Mouse (Mus musculus): ENCODE measurements around the gene Mettl7b.

Mettl7b gene

DNA sequence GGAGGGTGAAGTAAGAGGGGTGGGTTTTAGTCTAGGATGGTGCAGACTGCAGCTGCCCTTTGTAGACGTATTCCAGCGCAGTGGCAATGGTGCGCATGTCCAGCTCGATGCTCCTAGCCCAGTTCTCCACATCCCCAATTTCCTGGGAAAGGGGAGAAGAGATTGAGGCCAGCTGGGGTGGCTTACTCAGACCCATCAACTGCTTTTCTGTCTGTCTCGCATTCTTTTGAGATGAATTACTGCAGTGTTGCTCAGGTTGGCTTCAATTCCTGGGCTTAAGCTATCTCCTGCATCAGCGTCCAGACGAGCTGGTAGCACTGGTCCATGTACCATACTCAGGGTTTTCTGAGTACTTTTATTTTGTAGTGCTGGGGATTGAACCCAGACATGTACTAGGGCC lies 40.8 kb downstream of the Mettl7b start:
- DNase-seq (ENCODE audit: low spot score in 2 of 2) = no peak

GRCm38 (mm10) chr10:128919203-128919631 lies 41.6 kb downstream of the Mettl7b start:
- DNase-seq (ENCODE audit: low spot score in 2 of 2) = peak in 1 of 2 experiments; percentile 72

DNA sequence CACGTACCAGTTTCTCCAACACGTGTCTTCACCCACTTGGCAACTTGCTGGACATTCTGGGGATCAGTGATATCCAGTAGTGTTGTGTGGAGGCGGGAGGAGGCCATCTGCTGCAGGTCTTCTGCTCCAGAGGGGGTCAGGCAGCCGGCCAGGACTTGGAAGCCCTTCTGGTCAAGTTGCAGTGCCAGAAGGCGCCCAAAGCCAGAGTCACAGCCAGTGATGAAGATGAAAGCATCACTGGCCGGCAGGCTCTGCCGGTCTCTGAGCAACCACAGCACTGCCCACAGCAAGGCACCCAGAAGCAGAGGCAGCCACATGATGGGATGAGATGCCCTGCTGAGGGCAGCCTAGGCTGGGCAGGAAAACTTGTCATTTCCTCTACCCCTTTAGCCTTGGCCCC lies 42.5 kb downstream of the Mettl7b start:
- DNase-seq (ENCODE audit: low spot score in 2 of 2) = peak; percentile 70 to 97

- DNase-seq (ENCODE audit: low spot score in 2 of 2) = no peak
These were observed 43.4 kb downstream of the Mettl7b start for GRCm38 (mm10) chr10:128917400-128917799.

GRCm38 (mm10) chr10:128916665-128917064 lies 44.1 kb downstream of the Mettl7b start:
- DNase-seq (ENCODE audit: low spot score in 2 of 2) = no peak

DNA sequence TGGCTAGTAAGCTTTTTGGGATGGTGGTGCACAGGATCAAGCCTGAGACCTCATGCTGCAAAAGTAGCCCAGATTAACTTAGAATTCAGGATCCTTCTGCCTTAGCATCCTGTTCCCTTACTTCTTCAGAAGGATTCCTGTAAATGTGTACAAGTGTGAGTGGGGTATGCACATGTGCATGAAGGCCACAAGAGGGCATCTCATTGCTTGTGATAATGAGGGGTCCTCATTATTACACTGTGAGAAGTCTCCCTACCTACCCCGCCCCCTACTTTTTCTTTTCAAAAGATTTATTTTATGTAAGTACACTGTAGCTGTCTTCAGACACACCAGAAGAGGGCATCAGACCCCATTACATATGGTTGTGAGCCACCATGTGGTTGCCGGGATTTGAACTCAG lies 45.2 kb downstream of the Mettl7b start:
- no peak for DNase-seq (ENCODE audit: low spot score in 2 of 2)

DNA sequence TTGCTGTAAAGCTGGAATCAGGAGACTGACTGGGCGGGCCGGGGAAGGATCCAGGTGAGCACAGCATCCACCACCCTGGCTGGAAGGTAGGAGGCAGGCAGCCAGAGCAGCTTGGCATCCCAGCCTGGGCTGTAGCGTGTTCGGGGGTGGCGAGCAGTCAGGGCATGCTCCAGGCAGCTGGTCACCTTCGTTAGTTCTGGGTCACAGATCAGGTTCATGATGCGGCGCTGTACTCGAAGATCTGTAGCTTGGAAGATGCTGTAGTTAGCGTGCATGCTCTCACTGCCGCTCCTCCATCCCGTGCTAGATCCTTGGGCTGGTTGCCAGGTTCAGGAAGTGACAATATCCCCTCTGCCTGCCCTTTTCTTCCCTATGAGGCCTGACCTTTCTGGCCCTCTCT lies 47.1 kb downstream of the Mettl7b start:
- DNase-seq (ENCODE audit: low spot score in 2 of 2) = no peak

GRCm38 (mm10) chr10:128913219-128913618 lies 47.6 kb downstream of the Mettl7b start:
- DNase-seq (ENCODE audit: low spot score in 2 of 2) = peak; percentile 85 to 96

DNA sequence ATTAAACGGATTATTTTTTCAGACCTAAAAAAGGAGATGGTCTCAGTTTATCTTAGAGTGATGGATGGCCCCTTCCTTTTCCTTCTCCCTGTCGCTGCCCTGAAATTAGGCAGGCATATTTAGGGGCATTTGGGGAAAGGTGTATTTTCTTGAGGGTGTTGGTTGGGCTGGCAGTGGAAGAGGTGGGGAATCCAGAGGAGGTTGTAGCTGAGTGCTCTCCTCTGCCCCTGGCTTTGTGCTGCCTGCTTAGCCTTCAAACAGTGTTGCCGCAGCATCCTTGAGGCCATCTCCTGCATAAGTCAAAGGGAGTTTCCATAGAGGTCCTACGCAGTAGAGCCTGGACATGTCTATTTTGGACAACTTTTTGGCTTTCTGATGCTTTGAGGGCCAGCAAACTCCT lies 48.0 kb downstream of the Mettl7b start:
- DNase-seq (ENCODE audit: low spot score in 2 of 2) = no peak

DNA sequence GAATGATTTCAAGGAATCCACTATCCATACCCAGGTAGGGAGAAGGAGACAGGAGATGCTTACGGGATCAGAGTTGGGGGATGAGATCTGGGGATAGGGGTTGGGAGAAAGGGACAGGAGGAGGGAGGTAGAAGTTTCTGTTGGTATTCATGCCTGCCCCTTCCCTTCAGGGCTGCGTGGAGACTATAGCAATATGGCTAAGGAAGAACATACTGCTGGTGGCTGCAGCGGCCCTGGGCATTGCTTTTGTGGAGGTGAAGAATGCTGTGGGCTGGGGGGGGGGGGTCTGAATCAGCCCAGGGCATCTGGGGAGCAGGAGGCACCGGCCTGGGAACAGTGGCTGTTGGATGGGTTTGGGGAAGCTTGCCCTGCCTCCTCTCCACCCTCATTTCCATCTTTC lies 48.5 kb downstream of the Mettl7b start:
- no peak for DNase-seq (ENCODE audit: low spot score in 2 of 2)

- DNase-seq (ENCODE audit: low spot score in 2 of 2) = no peak
These were observed 49.4 kb downstream of the Mettl7b start for GRCm38 (mm10) chr10:128911430-128911829.

DNA sequence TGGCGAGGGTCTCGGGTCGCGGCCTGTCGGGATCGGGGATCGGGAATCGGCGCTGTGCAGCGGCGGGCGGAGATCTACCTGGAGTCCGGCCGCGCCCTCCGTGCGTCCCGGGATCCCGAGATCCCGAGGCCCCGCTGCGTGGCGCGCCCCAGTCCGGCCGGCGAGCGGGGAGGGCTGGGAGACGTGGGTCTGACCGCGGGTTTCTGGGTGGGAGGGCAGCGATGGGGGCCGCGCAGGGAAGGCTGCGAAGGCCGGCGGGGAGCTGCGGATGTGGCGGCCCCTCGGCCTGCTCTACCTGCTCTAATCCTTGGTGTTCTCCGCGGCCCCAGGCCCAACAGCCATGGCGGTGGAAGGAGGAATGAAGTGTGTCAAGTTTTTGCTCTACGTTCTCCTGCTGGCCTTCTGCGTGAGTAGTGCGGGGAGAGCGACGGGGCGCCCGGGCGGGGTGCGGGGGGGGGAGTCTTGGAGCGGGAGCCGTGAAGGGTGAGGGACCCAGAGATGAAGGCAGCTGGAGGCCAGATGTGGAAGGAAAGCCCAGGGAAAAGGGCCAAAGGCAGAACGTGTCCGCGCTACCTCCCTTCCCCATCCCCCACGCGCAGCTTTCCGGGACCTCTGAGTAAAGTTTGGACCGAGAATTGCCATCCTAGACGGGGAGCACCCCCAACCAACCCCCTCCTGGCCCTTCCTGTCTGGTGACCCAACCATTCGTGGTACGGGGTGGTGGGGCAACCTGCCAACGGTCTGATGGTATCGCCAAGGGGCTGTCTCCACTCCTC lies 50.5 kb downstream of the Mettl7b start:
- DNase-seq (ENCODE audit: low spot score in 2 of 2) = peak; percentile 49 to 74

DNA sequence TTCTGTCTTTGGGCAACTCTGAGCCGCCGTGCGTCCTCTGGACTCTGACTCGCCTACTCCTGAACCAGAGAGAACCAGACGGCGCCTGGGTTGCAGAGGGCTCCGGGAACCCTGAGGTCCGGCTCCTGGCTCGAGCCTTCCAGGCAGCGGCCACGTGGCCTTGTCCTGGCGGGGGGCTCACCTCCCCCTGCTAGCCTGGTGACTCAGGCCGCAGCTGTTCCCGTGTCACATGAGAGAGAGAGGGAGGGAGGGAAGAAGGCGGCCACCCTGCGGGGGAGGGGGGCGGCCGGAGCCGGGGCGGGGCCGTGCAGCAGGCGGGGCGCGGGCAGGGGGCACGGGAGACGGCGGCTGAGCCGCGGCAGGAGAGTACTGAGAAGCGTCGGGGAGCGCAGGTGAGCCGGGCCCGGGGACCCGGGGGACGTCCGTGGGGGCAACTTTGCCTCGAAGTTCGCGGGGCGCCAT lies 51.2 kb downstream of the Mettl7b start:
- DNase-seq (ENCODE audit: low spot score in 2 of 2) = peak; percentile 61 to 77

GRCm38 (mm10) chr10:128908778-128909448 lies 51.9 kb downstream of the Mettl7b start:
- DNase-seq (ENCODE audit: low spot score in 2 of 2) = no peak
